Mouse (Mus musculus) E14TG2a.4 (cell line): ENCODE data around the gene Tssc4.
A peak's percentile ranks its signal among the peaks of the same experiment; 100 is the strongest.

Experiments used
- H3K27me3 ChIP-seq: 2 replicates; pipeline ENCODE4 v1.6.1; 2014; ENCODE audit warnings: low read length, control low read depth; ENCODE audit not compliant: insufficient read depth
- H3K36me3 ChIP-seq: 2 replicates; pipeline ENCODE4 v1.6.1; 2014; ENCODE audit warnings: low read length, control low read depth; ENCODE audit not compliant: insufficient read depth
- H3K4me1 ChIP-seq: replicated peaks from 2 replicates; pipeline ENCODE4 v1.6.1; 2014; ENCODE audit warnings: low read depth, low read length, control low read depth
- H3K4me3 ChIP-seq: replicated peaks from 2 replicates; pipeline ENCODE4 v1.5.1; 2014; ENCODE audit warnings: mild to moderate bottlenecking, low read length
- H3K9me3 ChIP-seq: 2 replicates; pipeline ENCODE4 v1.6.1; 2014; ENCODE audit warnings: low read length, control low read depth
- CTCF ChIP-seq: conservative IDR thresholded peaks from 2 replicates; pipeline ENCODE4 v1.5.1; 2014; ENCODE audit warnings: low read length
- NANOG ChIP-seq: IDR thresholded peaks from 2 replicates; pipeline ENCODE4 v1.6.1; 2014; ENCODE audit warnings: borderline replicate concordance, low read length, mixed read lengths
- POU5F1 ChIP-seq: IDR thresholded peaks from 2 replicates; pipeline ENCODE4 v1.6.1; 2014; ENCODE audit warnings: low read length, borderline replicate concordance

Gene Tssc4

DNA sequence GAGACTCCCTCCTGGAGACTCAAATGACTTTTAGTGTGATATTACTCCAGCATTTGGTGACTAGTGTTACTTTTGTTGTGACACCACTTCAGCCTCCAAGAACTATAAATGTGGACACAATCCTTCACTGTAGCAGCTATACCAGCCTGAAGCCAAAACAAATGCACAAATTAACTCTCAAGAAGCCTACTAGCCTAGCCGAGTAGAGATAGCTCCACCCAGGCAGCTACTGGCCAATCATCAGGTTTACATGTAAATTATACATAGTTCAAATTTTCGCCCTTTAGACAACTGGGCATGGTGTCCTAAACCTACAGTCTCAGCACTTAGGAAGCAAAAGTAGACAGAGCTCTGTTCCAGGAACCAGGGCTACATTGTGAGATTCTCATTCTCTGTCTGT is 17.7 kb upstream of the Tssc4 start:
- H3K4me1 ChIP-seq, result peaks cover 52% of the 10 kb centered on the region

GRCm38 (mm10) chr7:143052626-143053007 is 16.4 kb upstream of the Tssc4 start, which contains the start of gene Cd81:
TSS of gene Cd81 (plus strand) at chr7:143052739.
- TF ChIP-seq CTCF (no peak), NANOG (no peak), POU5F1 (no peak)
- Histone ChIP-seq H3K36me3 (peaks cover 40% of the 10 kb centered on the region), H3K27me3 (no peaks in the 10 kb centered on the region), H3K9me3 (peaks cover 4% of the 10 kb centered on the region; the same call in 1 of the 2 replicates), H3K4me3 (peak within 1 kb of the TSS; percentile 99), H3K4me1 (peaks cover 65% of the 10 kb centered on the region)

More for the DNA sequence above, 17.7 kb upstream of the Tssc4 start:
- H3K4me3 ChIP-seq, result no peak overlapping the region
- H3K27me3 ChIP-seq, result no peaks in the 10 kb centered on the region
- TF ChIP-seq NANOG, result no peak
- no peak for TF ChIP-seq CTCF
- TF ChIP-seq POU5F1, result no peak
- peaks cover 27% of the 10 kb centered on the region for H3K36me3 ChIP-seq
- H3K9me3 ChIP-seq, result peaks cover 4% of the 10 kb centered on the region; the same call in 1 of the 2 replicates

GRCm38 (mm10) chr7:143053008-143053899 is 15.8 kb upstream of the Tssc4 start:
- peaks cover 71% of the 10 kb centered on the region for H3K4me1 ChIP-seq
- H3K36me3 ChIP-seq, result peaks cover 46% of the 10 kb centered on the region
- peak overlapping the region; percentile 99 for H3K4me3 ChIP-seq
- no peaks in the 10 kb centered on the region for H3K27me3 ChIP-seq
- peaks cover 4% of the 10 kb centered on the region; the same call in 1 of the 2 replicates for H3K9me3 ChIP-seq
- TF ChIP-seq CTCF (no peak), NANOG (no peak), POU5F1 (no peak)

- H3K36me3 ChIP-seq, result peaks cover 54% of the 10 kb centered on the region
- H3K4me1 ChIP-seq, result peaks cover 78% of the 10 kb centered on the region
- H3K9me3 ChIP-seq, result peaks cover 4% of the 10 kb centered on the region; the same call in 1 of the 2 replicates
- peak overlapping the region; percentile 99 for H3K4me3 ChIP-seq
- TF ChIP-seq NANOG (no peak), CTCF (no peak), POU5F1 (no peak)
- H3K27me3 ChIP-seq, result no peaks in the 10 kb centered on the region
These were observed 15.0 kb upstream of the Tssc4 start for GRCm38 (mm10) chr7:143053961-143054611.

DNA sequence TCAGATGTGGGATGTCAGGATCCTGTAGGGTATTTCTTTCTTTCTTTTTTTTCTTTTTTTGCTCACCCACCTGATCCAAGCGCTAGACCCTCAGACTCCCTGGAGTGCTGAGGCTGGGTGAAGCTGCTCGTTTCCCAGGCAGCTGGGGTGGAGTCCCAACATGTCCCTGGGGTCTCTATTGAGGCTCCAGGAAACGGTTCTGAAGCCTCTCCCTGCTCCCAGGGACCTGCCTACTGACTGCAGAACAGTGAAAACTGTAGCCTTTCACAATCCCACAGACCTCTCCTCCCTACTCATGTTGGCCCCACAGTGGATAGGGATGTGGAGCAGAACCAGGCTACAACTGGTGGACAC is 14.5 kb upstream of the Tssc4 start:
- Histone ChIP-seq H3K36me3 (peaks cover 59% of the 10 kb centered on the region), H3K27me3 (no peaks in the 10 kb centered on the region), H3K9me3 (peaks cover 4% of the 10 kb centered on the region; the same call in 1 of the 2 replicates), H3K4me1 (peaks cover 78% of the 10 kb centered on the region), H3K4me3 (peak overlapping the region; percentile 99)
- TF ChIP-seq POU5F1, result no peak

DNA sequence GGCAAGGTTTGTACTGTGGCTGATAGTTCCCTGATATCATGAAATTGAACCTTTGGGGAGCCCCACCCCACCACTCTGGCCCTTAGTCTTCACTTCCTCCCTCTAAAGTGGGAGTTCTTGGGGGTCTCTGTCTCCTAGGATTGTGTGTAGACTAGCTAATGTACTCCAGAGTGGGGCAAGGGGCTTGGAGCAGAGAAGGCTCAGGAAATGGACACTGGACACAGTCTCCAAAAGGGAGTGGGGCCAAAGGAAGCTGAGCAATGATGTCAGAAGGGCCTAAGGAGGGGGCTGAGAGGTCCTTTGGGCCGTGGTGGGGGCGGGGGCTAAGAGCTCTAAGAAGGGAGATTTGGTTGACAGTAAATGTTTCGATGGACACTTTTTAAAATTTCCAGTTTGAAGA is 14.0 kb upstream of the Tssc4 start:
- TF ChIP-seq POU5F1, result no peak
- no peak for TF ChIP-seq CTCF
- no peak for TF ChIP-seq NANOG
- Histone ChIP-seq H3K36me3 (peaks cover 64% of the 10 kb centered on the region), H3K9me3 (peaks cover 4% of the 10 kb centered on the region; the same call in 1 of the 2 replicates), H3K4me1 (peaks cover 78% of the 10 kb centered on the region), H3K4me3 (peak overlapping the region; percentile 99), H3K27me3 (no peaks in the 10 kb centered on the region)

- H3K36me3 ChIP-seq, result peaks cover 70% of the 10 kb centered on the region
- H3K9me3 ChIP-seq, result peaks cover 1% of the 10 kb centered on the region; the same call in 1 of the 2 replicates
- TF ChIP-seq POU5F1, result no peak
- peak overlapping the region; percentile 99 for H3K4me3 ChIP-seq
- H3K4me1 ChIP-seq, result peaks cover 79% of the 10 kb centered on the region
- no peaks in the 10 kb centered on the region for H3K27me3 ChIP-seq
These were observed 13.4 kb upstream of the Tssc4 start for GRCm38 (mm10) chr7:143055499-143056186.

DNA sequence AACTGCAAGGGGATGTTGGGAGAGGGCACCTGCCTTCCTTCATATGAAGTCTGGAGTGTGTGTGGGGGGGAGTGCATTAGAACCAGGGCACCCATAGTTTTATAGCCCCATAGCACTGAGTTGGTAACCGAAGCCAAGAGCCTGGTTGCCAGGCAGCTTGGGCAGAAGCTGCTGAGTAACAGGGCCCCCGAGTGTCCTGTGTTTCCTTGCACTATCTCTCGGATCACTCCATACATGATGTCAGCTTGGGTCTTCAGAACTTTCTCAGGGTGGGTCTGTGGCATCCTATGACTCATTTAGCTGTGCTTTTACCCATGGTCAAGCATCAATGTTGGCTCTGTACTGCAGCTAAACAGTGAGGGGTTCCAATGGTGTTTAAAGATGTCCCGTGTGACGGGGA is 12.0 kb upstream of the Tssc4 start:
- Histone ChIP-seq H3K27me3 (no peaks in the 10 kb centered on the region), H3K36me3 (peaks cover 84% of the 10 kb centered on the region), H3K4me1 (peaks cover 89% of the 10 kb centered on the region), H3K9me3 (no peaks in the 10 kb centered on the region), H3K4me3 (peak overlapping the region; percentile 17)
- TF ChIP-seq POU5F1 (no peak), CTCF (no peak), NANOG (no peak)
